Mouse (Mus musculus): Measurements from ENCODE around the gene Mapk3.
"Not testable (repeated sequence)": the region's sequence is repeated elsewhere in the genome, so short reads cannot be mapped to it uniquely, and the experiment has no call there.

The Mapk3 gene

DNA sequence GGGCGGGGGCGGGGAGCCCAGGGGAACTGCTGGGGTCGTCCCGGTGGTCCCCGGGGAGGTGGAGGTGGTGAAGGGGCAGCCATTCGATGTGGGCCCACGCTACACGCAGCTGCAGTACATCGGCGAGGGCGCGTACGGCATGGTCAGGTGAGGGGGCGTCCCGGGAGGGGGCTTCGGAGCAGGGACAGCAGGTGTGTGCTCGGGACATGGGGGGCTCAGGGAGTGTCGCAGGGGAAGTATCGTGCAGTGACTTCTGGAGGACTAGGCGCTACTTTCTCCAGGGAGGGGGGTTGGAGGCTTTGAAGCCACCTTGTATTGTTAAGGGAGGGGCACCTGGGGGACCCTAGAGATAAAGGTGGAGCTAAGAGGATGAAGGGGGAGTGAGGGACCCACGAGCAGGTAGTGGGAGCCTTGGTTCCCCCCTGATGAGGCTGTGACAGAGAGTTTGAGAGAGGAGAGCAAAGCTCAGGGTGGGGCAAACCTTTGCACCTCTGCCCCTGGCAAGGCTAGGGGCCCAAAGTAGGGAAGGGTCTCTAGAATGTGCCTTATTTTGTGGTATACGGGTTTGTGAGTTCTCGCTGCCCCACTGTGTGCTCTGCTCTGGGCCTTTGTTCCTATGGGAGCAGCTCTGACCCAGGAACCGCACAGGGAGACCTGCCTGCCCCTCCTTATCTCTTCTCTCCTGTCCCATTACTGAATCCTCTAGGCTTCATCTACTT lies 430 bp downstream of the Mapk3 start:
- DNase-seq: no peak

DNA sequence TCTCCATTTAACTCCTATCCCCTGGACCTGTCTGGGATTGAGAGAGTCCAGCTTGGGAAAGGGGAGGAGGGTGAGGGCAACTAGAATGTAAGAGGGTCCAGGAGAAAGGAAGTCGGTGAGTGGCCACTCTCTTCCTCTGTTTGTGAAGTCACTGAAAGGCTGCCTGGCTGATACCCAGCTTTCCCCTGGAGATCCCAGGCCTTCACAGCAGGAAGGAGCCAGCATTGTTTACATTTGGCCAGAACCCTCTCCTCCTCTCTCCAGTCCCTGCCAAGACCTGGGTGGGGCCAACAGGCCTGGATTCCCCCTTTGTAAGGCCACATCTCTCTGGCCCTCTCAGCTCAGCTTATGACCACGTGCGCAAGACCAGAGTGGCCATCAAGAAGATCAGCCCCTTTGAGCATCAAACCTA lies 996 bp downstream of the Mapk3 start:
- peak; percentile 76 to 86 for DNase-seq

DNA sequence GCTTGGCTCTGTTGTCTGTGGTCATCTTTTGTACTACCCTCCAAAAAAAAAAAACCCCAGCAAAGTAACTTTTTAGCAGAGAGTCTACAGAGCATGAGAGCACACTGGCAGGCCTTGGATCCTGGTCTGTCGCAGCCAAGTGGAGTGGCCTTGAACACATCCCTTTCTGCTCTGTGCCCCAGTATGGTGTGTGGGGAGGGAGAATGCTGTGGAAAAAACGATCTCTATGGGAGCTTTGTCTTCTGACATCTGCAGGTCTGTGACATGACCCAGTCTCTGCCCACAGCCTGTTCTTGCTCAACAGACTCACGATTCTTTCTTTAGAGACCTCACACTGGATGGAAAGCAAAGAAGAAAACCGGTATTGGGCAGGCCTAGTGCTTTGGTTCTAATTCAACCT lies 1.6 kb downstream of the Mapk3 start:
- DNase-seq: no peak

DNA sequence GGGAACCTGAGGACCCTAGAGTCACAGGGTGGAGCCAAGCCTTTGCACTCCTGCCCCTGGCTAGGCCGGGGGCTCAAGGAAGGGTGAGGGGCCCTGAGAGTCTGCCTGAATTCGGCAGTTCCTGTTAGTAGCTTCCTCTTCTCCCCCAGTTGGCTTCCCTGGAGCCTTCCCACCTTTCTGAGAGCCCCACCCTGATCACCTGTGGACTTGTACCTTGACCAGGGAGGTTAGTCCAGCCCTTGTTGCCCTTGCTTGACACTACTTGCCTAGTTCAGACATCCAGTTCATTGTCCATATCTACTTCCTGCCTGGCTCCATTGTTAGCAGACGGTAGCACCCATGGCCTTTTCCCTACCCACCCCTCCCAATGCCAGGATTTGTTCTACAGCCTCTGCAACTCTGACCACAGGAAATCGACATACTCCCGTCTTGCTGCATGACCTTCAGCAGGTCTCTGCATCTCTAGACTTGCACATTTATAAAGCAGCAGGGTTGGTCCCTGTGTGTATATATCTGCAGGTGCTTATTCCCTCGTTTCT lies 2.2 kb downstream of the Mapk3 start:
- DNase-seq: no peak

DNA sequence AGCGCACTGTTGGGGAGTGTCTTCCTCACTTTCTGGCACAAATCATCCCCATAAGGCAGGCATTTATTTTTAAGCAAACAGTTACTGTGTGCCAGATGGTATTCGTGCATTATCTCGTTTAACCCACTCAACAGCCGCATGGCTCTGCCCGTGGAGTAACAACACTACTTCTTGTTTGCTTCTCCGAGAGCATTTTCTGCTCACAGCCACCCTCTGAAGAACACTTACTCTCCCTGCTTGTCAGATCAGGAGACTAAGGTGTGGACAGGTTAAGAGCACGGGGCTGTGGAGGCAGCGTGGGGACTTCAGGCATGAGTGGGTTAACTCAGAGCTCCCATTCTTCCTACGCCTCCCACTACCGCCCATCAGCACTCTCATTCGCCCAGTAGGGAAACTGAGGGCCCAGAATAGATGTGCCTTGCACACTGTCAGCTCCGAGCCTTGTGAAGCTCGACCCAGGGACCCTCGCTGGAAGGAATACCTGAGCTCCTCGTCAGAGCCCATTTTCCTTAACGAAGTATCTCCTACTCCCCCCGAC lies 3.1 kb downstream of the Mapk3 start:
- no peak for DNase-seq

DNA sequence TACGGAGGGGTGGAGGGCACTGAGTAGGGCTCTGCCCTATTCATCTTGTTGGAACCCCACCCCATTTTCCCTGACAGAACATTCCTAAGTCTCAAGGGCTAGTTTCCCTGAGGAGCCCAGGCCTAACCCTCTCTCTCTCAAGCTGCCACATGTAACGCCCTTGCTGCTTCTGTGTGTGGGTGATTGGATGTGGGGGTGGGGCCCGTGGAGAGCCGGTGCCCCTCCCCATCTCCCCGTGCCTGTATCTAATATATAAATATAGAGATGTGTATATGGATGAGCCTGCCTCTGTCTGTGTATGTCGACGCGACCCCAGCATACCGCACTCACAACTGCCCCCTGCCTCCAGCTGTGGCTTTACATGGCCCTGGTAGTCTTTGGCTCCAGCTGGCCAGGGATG lies 6.1 kb downstream of the Mapk3 start:
- DNase-seq: no peak

DNA sequence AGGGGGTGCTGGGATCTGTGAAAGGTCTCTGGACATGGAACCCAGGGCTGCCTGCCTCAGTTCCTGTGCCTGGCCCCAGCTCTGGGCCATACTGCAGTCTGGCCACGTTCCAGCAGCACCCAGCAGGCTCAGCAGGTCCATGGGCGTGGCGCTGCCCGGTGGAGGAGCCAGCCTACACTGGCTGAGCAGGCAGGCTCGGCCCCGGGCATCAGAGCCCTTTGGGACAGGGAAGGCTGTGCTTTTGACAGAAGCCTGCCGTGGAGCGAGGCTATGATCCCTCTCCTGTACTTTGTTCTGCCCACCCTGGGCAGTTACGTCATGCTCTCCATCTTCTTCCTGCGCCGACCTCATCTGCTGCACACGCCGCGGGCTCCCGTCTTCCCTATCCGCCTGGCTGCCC lies 6.8 kb downstream of the Mapk3 start, which contains the start of gene Gdpd3:
Gene Gdpd3 (plus strand): TSS at position 134 of the 400 bp plus-strand sequence.
- peak; percentile 77 to 88 for DNase-seq

DNA sequence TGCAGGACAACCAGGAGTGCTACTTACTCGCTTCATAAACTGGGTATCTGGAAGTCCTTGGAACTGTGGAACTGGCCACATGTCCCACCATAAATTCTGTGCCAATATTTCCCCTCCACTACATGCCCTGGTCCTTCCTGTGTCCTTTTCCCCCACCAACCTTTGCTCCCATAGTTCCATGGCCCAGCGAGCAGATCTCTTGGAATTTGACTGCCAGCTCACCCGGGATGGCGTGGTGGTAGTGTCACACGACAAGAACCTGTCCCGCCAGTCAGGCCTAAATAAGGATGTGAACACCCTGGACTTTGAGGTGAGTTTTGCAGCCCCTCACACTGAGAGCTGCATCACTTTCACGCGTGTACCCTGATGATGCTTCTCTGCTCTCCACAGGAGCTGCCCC lies 7.6 kb downstream of the Mapk3 start:
- DNase-seq: peak; percentile 43 to 66

DNA sequence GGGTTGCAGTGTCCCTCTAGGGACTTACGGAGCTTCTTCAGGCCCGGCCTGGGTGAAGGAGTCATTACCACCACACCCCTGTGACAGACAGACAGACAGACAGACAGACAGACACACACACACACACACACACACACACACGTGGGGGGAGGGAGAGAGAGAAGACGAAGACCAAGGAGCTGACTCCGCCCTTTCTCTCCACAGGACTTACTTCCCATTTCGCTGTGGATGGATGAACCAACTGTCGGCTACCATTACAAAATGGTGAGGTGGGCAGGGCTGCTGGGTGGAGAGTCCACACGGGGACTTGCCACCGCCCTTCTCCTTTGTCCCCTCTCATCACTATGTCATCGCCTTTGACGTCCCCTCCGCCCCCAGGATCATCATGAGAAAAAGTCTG lies 11.4 kb downstream of the Mapk3 start:
- DNase-seq: no peak

DNA sequence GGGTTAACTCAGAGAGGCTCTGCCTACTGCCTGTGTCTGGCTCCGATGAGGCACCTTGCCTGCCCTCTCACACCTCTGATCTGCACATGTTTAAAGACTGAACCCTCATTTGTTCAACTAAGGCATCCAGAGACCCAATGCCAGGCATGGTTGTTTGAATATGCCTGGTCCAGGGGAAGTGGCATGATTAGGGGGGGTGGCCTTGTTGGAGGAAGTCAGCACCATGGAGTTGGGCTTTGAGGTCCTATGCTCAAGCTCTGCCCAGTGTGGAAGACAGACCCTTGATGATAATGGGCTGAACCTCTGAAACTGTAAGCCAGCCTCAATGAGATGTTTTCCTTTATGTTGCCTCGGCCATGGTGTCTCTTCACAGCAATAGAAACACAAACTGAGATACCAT lies 13.9 kb downstream of the Mapk3 start:
- DNase-seq: no peak

DNA sequence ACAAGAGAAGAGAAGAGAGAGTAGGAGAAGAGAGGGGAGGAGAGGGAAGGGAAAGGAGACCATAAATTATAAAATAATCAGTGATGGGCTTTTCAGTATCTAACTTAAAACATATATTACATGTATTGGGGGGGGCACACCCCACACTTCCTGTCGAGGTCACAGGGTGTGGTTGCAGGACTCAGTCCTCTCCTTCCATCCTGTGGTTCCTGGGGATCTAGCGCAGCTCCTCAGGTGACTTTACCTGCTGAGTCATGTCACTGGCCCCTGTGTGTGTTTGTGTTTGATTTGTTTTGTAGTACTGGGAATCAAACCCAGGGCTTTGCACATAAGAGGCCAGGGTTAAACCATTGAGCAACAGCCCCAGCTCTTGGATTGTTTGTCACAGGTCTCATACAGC lies 15.1 kb downstream of the Mapk3 start:
- DNase-seq: no peak

DNA sequence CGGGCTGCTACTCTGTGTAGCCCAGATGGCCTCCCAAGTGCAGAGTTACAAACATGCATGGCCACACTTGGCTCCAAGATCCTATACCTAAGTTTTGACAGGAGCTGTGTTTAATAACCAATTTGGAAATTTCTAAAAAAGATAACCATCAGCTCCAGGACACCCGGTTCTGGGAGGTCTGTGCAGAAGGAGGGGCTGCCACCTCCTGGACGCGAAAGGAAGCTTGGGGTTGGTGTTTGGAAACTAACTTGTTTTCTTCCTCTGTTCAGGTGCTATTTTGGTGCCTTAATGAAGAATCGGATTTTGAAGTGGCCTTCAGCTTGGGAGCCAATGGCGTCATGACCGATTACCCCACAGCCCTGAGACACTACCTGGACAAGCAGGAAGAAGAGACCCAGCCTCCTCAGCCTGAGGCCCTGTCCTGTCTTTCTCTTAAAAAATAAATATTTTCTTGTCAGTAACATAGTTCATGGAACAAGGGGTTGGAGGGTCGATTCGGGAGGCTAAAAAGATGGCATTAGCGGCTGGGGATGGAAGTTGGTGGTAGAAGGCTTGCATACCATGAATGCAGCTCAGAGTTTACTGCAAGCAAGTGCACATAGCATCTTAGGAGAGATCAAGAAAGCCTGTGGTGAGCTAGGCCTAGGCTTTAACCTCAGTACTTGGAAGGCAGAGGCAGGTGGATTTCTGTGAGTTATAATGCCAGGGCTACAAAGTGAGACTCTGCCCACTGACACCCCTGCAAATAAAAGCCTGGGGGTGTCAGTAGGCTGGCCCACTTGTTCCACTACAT lies 16.0 kb downstream of the Mapk3 start:
- DNase-seq: peak in 1 of 2 experiments; percentile 22

DNA sequence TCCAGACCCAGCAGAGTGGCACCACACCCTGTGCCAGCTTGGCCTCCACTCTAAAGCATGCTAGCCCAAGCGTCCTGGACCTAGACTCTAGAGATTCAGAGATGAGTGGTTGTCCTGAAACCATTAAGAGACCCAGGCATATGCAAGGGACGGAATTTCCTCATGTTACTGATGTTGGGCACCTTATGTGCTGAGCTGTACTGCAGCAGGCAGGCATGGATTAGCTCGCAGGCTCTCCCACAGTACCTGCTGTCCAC lies 16.5 kb downstream of the Mapk3 start:
- DNase-seq: no peak

DNA sequence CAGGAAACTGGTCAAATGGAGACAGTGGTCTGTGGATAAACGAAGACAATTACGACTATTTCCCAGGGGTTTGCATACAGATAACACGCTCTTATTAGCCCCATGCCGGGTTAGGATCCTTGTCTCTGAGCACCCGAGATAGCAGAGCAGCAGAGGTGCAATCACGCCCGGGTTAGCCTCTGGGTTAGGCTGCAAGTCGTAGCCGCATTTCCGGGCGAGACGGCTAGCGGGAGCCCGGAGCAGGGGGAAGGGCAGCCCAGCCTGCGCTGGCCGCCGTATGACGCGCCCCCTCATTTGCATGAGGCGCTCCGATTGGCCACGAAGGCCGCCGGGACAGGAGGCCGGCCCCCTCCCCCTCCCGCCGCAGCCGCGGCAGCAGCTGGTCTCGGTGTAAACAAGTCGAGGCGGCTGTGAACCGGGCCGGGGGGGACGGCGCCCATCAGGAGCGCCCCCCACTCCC lies 17.2 kb downstream of the Mapk3 start, which contains the start of gene Ypel3:
Gene Ypel3 (plus strand): TSS at position 358 of the 460 bp plus-strand sequence.
- peak; percentile 96 to 99 for DNase-seq

DNA sequence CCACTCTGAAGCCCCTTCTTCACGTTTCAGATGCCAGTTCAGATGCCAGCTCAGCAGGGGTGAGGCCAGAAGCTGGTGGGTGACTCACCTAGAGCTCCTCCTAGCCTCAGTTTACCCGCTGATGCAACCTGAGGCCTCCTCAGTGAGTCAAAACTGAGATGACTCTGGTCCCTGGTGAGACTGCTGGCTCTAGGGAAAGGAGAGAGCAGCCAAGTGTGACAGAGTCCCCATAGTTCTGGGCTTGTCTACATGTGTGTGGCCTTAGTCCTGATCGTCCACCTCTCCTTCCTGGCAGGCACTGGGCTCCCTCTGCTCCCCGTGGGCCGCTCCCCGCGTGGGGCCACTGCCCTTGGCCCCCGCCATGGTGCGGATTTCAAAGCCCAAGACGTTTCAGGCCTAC lies 18.1 kb downstream of the Mapk3 start:
- DNase-seq: peak in 1 of 2 experiments; percentile 22

DNA sequence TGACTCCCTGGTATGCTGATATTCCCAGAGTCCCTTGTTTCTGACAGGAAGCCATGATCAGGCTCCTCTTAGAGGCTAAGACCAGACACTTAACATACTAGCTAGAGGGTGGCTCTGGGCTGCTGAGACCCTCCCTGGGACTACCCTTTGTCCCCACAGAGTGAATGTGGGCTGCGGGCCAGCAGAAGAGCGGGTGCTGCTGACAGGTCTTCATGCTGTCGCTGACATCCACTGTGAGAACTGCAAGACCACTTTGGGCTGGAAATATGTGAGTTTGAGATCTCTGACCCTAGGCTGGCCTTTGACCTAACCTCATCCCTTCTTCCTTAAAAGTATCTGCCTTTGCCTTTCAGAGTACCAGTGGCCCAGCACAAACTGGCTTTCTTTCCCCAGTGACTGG lies 18.7 kb downstream of the Mapk3 start:
- DNase-seq: no peak

DNA sequence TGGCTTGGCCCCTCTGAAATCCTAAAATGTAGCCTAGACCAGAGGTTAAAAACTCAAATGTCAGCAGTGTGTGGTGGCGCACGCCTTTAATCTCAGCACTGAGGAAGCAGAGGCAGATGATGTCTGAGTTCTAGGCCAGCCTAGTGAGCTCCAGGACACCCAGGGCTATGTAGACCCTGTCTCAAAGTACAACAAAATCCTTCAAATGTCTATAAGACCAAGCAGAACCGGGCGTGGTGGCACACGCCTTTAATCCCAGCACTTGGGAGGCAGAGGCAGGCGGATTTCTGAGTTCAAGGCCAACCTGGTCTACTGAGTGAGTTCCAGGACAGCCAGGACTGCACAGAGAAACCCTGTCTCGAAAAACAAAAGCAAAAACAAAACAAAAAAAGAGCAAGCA lies 19.7 kb downstream of the Mapk3 start:
- DNase-seq: not testable (repeated sequence)

DNA sequence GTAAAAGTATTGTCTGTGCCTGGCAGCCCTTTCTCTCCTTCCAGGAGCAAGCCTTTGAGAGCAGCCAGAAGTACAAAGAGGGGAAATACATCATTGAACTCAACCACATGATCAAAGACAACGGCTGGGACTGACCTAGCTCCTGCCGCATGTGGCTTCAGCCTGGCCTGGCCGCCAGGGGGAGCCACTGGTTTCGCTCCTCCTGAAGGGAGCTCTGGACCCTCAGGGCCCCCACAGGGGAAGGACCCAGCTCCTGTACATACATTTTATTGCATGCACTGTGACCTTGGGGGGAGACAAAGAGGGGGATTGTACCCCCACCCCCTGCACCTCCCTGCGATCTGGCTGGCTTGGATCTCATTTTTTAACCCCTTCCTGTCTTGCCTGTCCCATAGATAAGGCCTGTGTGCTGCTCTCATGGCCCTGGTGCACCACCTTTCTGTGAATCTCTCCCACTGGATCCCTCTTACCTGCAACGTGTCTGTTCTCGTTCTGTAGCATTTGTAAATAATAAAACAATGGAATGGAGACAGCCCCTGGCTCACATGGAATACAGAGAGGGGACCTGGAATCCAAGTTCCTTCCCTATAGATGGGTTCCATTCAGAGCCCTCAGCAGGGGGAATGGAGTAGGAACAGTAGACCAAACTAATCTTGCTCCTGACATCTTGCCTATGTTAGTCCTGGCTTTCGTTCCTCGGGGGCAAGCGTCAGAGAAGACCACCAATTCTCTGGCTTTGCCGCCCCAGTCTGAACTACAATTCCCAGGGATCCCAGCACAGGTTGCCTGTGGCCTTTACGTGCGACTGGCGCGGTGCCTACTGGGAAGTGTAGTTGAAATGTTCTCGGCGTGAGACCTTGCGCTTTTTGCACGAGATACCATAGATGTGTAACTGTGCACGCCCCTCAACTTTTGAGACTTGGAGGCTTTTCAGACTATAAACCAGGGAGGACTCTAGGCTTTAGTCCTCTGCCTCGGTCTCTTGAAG lies 20.9 kb downstream of the Mapk3 start:
- peak; percentile 92 to 93 for DNase-seq

DNA sequence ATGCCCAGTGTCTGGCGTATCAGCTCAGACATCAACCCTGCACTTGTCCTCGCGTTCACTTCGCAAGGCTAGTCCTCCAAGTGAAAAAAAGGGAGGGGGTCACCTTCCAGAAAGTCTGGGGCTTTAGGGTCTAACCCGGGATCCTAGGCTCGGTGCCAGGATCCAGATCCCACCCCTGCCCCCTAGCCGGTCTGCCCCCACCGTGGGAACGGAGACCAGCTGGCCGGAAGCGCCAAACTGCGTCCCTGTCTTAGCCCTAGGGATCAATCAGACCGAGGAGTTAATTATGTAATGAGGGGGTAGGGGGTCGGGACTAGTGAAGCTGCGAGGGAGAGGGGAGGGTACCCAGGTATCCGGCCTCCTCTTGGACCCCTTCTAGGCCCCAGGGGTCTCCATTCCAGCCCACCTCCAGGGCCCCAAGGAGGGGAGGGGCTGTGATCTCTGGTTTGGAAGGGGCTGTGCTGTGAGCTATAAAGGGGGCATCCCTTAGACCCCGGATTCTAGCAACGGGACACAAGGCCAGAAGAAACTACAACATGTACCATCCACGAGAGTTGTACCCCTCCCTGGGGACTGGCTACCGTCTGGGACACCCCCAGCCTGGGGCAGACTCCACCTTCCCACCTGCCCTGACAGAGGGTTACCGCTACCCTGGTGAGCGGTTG lies 21.7 kb downstream of the Mapk3 start, which contains the start of gene Tbx6:
Gene Tbx6 (plus strand): TSS at position 513 of the 665 bp plus-strand sequence.
- DNase-seq: no peak

DNA sequence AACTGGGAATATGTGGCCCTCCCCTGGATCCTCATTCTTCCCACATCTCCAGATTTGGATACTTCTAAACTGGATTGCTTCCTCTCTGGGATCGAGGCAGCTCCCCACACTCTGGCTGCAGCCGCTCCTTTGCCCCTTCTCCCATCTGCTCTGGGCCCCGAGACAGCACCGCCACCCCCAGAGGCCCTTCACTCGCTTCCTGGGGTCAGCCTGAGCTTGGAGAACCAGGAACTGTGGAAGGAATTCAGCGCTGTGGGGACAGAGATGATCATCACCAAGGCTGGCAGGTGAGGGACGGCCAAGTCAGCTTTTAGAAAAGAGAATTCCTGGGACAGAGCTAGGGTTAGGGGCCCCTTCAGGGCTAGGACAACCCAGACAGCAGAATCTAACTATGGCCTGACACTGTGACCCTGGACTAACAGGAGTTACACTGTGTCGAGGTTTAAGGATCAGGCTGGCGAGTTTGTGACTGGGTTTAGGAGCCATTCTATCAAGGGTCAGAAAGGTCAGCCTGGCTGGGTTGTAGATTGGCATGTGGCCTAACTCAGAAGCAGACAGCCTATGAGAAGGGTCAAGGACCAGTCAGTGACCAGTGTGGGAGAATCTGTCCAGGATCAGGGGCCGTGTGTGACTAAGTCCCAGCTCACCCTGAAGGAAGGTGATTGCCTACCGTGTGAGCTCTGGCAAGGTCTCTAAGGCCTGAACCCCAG lies 22.4 kb downstream of the Mapk3 start:
- no peak for DNase-seq

DNA sequence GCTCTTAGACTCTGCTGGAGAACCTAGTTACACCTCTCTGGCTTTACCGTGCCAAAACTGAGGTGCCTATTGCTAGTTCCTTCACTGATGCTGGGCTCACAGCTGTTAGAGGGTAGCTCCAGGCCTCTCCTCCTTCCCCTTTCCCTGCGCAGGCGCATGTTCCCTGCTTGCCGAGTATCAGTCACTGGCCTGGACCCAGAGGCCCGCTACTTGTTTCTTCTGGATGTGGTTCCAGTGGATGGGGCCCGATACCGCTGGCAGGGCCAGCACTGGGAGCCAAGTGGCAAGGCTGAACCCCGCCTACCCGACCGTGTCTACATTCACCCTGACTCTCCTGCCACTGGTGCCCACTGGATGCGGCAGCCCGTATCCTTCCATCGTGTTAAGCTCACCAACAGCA lies 23.3 kb downstream of the Mapk3 start:
- DNase-seq: no peak

All from kidney, postnatal 25 days (tissue).